Mouse (Mus musculus) heart, postnatal 4 days (tissue): ENCODE results near the gene Alox8. TPM values are rescaled to one million over a fixed set of nuclear protein-coding genes. Genes with fewer than 3 reads are reported as not detected.

Experiments
- DNase-seq: peaks from one replicate; pipeline ENCODE4 v3.0.0; 2021
- total RNA-seq, 2 experiments: library from RNA; stranded (reverse); gene quantifications; 2 replicates each; pipeline ENCODE4 v1.2.3; 2021

Gene Alox8
- total RNA-seq = 1 to 10 TPM; 3.8 to 5.0 TPM

DNA sequence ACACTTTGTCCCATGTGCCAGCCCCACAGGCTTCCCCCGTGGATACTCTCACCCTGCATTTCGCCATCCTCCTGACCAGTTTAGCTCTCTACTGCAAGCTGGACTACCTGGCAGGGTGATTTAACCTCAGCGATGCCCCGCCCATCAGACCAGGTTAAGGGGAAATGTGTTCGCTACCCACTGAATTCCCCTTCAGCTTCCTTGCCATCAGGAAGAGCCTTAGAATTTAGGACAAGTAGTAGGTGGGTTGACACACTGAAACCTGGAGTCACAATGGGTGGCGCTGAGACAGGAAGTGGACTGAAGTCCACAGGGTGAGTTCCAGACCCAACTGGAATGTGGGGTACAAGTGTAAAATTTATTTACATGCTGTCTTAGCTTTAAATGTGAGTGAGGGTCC, at the start of gene Alox8:
Alox8 (minus strand) TSS at position 101 of the 400 bp plus-strand sequence.
- no peak for DNase-seq

DNA sequence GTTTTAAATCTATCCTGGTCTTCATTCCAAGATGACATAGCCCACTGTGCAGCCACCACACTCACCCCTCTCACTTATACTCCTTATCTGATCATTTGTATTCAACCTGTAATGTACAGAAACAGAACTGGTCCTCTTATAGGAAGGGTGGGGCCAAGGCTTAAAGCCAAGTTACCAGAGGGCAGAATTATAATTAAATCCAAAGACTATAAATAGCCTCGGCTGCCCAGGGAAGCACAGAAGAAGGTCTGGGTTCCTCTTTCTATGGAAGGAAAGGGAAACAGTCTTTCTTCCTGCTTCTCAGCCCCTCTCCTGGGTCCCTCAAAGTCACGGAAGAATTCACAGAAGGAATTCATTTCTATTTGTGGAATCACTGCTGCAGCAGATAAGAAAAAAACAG, 48.0 kb upstream of the Alox8 start:
- peak; percentile 32 for DNase-seq

DNA sequence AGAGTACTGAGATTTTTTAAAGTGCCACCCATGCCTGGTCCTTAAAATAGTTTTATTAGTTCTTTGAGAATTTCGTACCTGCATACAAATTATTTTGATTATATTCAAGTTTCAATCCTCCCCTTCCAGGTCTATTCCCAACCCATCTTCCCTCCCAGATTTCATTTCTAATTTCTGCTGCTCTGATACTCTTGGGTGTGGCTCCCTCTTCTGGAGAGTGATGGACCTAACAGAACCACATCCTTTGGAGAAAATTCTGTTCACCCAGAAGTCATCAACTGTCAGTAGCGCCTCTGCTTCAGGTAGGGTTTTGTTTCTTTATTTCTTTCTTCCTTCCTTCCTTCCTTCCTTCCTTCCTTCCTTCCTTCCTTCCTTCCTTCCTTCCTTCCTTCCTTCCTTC, 47.3 kb upstream of the Alox8 start:
- DNase-seq = peak; percentile 70

DNA sequence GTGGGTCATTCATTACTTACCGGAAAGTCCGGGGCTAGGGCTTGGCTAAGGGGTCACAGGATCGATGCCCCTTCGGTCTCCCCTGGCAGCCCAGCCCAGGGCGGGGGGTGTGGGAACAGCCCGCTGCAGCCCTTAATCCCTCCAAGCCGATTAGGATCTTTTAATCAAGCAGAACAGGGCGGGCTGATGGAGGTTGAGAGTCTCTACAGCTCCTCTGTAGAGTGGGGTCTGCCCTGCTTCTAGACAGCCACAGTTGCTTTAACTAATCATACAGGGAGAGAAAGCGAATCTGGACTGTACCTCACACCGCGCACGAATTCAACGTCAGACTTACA, 39.2 kb upstream of the Alox8 start, which contains the start of gene Gucy2e:
Gucy2e (minus strand) TSS at position 111 of the 335 bp plus-strand sequence.
- DNase-seq = no peak

DNA sequence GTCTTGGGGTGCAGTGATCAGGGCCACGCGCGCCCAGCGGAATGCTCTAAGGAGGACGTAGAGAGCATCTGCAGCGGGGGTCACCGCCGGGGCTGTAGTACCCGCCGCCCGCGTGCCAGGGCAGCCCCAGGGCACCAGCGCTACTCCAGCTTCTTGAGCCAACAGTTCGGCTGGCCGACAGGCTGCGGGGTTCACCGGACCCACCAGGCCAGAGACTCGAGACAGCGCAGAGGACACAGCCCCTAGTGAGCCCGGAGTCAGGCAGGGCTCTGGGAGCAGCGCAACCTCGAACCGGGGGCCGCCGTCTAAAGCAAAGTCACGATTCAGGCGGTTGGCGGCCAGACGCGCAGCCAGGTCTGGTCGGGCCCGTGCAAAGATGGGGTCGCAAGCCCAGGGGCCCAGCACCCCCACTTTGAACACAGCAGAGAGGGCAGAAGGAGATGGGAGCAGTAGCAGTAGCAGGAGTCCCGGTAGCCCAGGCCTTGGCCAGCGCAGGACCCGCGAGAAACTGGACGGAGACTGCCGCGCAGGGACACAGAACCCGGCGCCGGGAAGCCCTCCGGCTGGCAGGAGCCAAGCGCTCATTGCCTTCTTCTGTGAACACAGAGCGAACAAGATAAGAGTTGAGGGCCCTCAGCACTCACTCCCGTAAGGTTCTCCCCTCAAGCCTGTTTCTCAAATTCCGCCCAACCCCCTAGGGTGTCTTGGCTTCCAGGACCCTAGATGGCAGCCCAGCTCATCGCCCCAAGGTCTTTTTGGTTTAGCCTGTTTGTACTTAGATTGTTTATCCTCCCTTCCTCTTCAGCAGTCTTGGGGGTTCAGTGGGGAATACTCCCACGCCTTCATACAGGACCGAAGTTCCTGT, 38.6 kb upstream of the Alox8 start:
- DNase-seq = no peak

DNA sequence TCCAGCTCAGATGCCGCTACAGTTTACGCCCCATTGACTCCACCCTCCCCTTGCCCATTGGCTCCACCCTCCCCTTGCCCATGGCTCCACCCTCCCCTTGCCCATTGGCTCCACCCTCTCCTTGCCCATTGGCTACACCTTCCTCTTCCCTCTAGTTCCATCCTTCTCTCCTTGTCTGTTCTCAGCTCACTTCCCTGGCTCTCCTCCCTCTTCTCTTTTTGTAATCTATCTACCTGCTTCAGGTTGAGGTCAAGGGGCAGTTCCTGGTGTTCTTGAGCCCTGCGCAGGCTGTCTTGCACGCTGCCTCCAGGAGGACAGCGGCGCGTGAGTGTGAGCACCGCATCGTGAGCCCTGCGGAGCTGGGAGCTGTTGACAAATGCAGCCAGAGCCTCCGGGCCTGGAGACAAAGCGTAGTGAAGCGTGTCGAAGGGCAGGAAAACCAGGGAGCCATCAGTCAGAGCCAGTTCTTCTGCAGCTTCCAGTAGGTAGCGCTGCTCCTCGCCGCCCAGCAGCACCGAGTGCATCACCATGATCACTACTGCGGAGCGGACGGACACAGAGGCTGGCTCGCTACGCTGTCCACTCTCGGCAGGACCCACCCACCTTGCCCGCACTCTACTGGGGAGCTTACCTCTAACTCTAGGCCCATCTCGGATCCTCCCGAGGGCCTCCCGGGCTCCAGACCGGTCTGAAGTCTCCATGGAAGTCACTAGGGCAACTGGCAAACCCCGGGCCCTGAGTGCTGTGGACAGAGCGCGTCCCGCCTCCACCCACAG, 37.8 kb upstream of the Alox8 start:
- DNase-seq = peak; percentile 62

DNA sequence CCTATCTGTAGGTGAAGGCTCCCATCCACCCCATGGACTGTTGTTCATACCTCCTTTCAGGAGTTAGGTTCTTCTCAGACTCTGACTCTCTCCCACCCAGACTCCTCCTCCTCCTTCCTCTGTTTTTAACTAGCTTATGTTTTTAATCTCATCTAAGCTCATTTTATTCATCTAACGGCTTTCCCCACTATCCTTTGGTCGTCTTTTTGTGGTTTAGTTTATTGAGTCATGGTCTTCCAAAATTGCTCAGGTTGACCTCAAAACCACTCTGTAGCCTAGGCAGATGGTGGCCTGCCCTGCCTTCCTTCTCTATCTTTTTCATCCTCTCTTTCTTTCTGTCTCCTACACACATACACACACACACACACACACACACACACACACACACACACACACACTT, 35.5 kb upstream of the Alox8 start:
- no peak for DNase-seq

DNA sequence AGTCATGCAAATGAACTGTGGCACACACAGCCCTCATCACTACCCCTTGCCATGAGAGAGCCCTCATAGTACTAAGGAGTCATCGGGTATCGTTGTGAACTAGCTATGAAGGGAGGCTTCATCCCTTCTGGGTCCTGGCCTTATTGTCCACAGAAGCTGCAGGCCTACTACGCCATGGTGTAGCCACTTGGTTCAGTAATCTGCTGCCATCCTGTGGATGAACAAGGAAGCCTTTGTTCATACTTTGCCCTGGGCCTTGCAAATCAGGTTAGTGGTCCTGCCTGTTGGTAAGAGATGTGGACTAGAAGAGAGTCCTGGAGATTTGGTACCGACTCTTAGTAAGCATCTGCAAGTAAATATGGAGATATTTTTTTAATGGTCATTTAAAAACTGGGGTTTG, 32.8 kb upstream of the Alox8 start:
- no peak for DNase-seq

DNA sequence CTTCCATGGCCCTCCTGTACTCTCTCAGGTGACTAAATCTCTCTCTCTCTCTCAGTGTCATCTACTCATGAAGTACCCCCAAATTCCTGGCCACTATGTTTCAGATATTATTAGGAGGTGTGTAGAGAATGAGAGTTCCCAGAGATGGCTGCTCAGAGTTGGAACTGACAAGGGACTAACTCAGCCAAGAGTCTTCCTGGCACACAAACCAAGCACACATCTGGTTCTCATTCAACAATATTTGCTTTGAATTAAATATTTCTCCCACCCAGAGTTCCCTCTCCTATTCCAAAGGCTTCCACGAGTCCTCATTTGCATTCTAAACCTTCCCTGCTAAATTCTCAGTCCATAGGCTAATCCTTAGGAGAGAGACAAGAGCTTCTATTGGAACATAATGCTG, 28.1 kb upstream of the Alox8 start:
- DNase-seq = no peak

DNA sequence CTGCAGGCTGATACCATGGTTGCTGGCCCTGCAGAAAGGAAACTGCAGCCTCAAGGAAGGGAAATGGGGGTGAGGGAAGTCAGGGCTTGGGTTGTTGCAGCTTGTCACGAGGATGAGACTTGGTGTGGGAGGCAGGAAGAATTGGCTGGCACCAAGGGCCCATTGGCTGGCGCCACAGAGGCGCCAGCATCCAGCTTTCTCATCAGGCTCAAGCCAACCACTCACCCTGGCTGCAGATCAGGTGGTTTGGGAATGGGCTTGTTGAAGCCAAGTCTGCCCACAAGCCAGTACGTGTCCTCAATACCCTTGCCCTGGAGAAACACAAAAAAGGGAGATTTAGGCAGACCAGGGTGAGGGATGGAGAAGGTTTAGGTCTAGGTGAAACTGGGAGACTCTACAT, 25.5 kb upstream of the Alox8 start:
- no peak for DNase-seq

DNA sequence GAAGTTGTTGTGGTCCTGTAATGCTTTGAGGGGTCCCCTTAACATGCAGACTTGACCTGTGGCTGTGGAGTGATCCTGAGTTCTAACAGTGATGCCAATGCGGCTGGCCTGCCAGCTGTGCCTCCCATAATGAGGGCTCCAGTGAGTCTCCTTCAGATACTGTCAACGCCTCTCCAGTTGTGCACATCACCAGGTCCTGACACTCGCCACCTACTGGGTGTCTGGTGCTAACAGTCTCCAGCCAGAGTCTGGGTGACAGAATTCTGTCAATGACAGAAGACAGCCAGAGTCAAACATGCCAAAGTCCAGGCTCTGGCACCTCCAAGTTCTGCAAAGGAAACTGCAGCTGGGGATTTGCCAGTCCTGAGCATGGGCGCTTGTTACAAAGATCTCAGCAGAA, 23.4 kb upstream of the Alox8 start:
- DNase-seq = peak; percentile 67

DNA sequence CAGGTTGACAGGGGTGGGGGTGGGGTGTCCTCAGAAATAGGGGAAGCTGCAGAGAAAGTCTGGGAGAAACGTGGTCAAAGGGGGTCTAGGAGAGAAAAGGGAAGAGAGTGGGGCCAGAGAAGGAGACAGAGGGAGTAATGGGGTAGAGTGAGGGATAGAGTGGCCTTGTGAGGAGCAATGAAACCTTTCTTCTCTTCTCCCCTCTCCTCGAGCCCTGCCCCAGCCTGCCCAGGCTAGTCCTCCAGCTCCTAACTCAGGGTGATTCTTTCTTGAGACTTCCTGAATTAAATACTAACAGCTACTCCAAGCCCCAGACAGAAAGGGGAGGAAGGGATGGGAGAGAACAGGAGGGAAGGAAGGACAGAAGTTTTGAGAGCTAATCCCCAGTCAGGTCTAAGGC, 21.0 kb upstream of the Alox8 start:
- no peak for DNase-seq

DNA sequence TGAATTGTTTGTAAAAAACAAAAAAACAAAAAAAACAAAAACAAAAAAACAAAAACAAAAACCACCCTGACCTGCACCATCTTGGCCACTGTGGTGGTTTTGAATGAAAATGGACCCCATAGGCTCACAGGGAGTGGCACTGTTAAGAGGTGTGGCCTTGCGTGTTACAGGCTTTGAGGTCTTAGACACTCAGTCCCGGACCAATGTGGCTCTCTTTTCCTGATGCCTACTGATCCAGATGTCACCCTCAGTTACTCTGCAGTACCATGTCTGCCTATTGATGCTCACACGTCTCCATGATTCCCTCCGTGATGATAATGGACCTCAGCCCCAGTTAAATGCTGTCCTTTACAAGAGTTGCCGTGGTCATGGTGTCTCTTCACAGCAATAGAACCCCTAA, 19.8 kb upstream of the Alox8 start:
- DNase-seq = no peak

DNA sequence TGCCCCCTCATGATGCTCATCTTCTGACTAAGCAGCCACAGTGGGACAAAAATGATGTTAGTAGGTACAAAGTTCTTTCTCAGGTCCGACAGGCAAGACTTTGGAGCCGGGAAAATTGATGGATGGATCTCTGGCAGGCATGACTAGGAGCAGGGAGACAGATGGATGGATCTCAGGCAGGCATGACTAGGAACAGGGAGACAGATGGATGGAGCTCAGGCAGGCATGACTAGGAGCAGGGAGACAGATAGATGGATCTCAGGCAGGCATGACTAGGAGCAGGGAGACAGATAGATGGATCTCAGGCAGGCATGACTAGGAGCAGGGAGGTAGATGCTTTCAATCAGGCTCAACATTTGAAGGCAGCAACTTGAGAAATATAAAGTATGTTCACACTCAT, 13.8 kb upstream of the Alox8 start:
- peak; percentile 28 for DNase-seq

DNA sequence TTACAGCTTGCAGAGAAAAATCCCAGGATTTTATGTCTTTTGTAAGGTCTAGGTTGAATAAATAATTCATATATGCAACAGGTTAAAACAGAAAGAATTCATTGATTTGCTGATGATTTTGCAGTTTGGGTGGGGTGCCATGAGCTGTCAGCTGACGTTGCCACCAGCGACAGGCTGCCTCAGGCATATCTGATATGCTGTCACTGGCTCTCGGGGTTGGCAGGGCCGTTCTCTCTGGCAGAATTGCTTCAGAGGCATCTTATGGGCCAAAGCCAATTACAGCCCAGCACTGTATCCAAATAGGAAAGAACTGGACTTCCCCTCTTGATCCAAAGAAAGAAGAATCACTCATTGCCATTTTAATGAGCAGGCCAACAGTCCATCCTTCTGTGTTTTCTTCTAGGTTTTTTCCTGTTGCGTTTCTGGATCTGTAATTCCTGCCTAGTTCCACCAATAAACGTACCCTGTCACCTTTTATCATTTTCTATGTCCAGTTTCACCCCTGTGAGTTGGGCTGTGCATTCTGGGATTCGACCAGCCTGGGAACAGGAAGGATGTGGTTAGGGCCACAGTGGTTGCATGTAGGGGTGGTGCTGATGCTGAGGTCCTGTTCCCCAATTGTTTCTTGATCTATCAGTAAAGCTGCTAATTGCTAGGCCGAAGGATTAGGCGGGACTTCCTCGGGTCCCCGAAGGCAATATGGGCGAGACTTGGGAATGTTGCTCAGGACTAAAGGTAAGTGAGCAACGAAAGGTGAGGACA, 5.0 kb upstream of the Alox8 start:
- no peak for DNase-seq

DNA sequence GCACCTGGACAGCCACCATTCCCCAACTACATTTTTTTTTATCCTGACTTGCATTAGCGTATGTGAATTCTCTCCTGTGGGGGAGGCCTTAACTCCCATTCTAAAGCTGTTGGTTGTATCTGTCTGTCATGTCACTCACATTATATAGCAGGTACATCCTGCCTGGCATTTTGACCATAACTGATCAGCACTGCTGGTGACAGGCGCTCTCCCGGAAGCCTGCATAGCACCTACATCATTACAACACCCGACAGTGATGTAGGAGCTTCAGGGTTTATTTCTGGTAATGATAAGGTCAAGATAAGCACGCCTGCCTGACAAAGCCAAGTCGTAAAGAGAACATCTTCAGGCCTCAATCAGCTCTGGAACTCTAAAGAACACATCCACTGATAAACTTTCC, 2.6 kb upstream of the Alox8 start:
- DNase-seq = no peak

DNA sequence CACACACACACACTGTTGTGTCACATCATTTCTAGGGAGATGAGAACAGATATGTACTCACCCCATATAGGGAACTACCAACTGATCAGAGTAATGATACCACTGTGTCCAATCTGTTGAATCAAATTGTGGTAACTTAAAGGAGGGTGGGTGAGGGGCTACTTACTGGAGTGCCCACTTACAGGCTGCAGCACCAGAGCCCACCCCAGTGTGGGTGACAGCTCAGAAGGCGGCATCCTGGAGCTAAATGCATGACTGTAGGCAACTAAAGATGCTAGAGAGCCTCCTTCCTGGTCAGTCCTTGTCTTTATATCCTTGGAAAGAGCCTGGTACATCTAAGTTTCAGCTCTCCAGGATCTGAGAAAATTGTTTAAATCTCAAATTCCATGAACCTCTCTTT, 1.6 kb upstream of the Alox8 start:
- DNase-seq = no peak

DNA sequence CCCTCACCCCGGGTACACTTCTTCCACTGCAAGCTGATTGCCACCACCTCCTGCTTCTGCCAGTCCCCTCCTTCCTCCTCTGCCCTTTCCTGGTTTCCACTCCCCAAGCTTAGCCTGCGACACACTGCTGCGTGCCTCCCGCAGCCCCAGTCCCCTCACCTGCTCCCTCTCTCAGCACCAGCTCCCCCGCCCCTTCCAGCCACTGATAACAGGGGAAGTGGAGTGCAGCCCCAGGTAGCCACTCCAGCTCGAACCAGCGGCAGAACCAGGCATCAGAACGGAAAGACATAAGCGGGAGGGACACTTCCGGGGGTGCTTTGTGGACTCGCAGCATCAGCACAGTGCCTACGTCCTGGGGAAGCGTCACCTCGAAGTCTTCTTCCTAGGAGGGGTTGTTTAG, 449 bp downstream of the Alox8 start:
- no peak for DNase-seq

DNA sequence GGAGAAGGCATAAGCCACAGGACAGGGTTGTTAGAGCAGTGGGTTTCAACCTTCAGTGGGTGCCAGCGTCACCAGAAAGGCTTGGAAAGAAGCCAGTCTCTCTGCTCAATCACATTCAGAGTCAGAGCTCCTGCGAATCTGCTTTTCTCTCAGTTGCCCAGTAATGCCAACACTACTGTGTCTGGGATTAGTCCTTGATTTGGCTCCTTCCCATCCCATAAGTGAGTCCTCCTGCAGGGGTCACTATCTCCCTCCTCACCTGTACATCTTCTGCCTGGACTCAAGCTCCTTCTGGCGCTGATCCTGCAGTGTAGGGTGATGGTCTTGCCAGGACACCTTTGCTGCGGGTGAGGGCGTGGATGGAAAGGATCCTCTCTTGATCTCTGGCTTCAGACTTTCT, 877 bp downstream of the Alox8 start:
- peak; percentile 26 for DNase-seq

DNA sequence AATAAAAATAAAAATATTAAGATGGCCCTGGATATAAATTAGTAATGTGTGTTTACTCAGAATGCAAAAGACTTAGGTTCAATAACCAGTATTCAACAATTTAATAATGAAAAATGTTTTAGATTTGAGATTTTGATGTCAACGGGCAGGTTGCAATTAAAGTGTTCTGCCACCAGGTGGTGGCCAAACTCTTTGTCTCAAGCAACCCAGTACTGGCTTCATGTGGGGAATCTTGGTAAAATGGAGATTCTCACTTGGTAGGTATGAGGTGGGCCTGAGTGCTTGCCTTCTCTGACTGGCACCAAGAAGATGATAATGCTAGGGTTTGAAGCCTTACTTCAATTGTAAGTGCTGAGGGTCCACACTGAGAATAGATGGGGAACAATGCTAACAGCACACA, 4.8 kb downstream of the Alox8 start:
- peak; percentile 47 for DNase-seq

DNA sequence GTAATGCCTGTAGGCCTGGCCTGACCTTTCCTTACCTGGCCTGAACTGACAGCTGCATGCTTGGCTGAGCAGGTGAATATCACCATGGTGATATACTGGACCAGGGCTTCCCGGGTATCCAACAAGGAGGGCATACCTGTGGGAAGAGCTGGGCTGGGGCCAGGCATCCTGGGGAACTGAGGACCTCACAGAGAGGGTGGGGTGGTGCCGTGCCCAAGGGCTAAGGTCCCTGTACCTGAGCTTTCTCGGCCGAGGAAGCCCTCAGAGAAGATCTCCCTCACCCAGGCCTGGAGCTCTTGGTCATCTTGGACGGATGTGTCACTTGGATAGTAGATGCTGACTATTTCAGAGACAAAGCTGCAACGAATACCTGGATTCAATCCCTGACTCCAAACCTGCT, 11.7 kb downstream of the Alox8 start:
- DNase-seq = no peak

DNA sequence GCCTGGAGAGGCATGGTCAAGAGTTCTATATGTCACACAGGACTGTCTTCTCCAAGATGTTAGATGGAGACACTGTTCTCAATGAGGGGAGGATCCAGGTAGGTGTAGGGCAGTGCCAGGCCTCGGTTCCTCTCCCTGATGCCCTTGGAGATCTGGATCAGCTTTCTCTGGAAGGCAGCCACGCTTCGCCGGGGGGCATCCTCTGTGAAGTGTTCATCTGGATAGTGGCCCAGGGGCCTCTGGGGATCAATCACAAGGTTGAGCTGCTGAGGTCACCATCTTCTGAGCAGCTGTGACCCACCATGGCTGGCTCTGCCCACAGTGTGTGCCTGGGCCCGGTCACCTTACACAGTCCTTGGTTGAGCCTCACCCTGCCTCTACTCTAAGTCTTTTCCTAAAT, 12.6 kb downstream of the Alox8 start:
- DNase-seq = no peak

DNA sequence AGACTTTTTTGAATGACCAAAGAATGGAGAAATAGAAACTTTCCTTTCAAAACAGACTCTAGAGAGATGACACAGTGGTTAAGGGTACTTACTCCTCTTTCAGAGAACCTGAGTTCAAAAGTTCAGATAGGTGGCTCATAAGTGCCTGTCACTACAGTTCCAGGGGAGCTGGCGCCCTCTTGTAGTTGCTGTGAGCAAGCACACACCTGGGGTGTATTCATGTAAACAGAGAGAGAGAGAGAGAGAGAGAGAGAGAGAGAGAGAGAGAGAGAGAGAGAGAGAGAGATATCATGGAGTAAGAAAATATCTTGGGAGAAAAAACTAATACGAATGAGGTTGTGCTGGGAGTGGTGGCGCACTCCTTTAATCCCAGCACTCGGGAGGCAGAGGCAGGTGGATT, 17.5 kb downstream of the Alox8 start:
- no peak for DNase-seq
